18 mouse cellular contexts compared by ENCODE assay signal in genomic region chr7:19719200-19719599, GRCm38 (mm10). TPM values are rescaled to one million over a fixed set of nuclear protein-coding genes. Genes with fewer than 3 reads are reported as not detected.
"Had no signal": no experiment of that assay in that cellular context is flagged by ENCODE, and none has a peak within 500 bp of the region (broad histone marks: within the 10 kb centered on the region; RNA-seq: fewer than 3 reads in every experiment).

No protein-coding gene starts in this region.

- DNase-seq: retina, postnatal 1 day; right cerebral cortex, adult 18-20 months; right cerebral cortex, postnatal 14 days; right cerebral cortex, postnatal 25 days; right cerebral cortex, postnatal 4 days; spleen, adult 18-20 months; thymus, adult 18-20 months; thymus, adult 2 months; thymus, postnatal 14 days; thymus, postnatal 25 days; thymus, postnatal 36 days; thymus, postnatal 4 days had no signal

- H3K4me3 ChIP-seq: neural tube, embryonic 13.5 days; neural tube, embryonic 15.5 days; stomach, embryonic 15.5 days had no signal

- H3K27ac ChIP-seq: neural tube, embryonic 13.5 days; neural tube, embryonic 15.5 days; stomach, embryonic 15.5 days; stomach, postnatal 0 days had no signal

- H3K27me3 ChIP-seq: neural tube, embryonic 13.5 days; neural tube, embryonic 15.5 days; stomach, embryonic 15.5 days had no signal

RNA-seq across cellular contexts. Expression of gene Apoc1, which starts 26.7 kb away (rescaled TPM):
- polyA plus RNA-seq: small intestine, adult 2 months had no signal

RNA-seq across cellular contexts. Expression of gene Apoc4, which starts 37.9 kb away (rescaled TPM):
- polyA plus RNA-seq: testis, adult 2 months had no signal
